Mouse (Mus musculus) forebrain, embryonic 14.5 days (tissue): ENCODE data around the gene Olfr1262. TPM values are rescaled to one million over a fixed set of nuclear protein-coding genes. Genes with fewer than 3 reads are reported as not detected.

Experiments
- ATAC-seq: fragments of 200-750 bp; cut with Nextera tagmentation; 2 replicates; pipeline ENCODE4 v1.8.0; 2017; ENCODE audit warnings: mild to moderate bottlenecking, moderate library complexity
- DNase-seq: peaks from one replicate; pipeline ENCODE4 v3.0.0-alpha.2; 2015; ENCODE audit warnings: low spot score
- H3K27ac ChIP-seq: fragments of 300-500 bp; sonication (generic); 2 replicates; pipeline ENCODE4 v1.5.1; 2014; ENCODE audit warnings: low read depth, mild to moderate bottlenecking, control low read depth, low read length, moderate library complexity
- H3K27me3 ChIP-seq: fragments of 300-500 bp; sonication (generic); replicated peaks from 2 replicates; pipeline ENCODE4 v1.6.1; 2014; ENCODE audit warnings: low read length, control low read depth, mixed read lengths; ENCODE audit not compliant: control insufficient read depth, insufficient read depth
- H3K36me3 ChIP-seq: fragments of 300-500 bp; sonication (generic); 2 replicates; pipeline ENCODE4 v1.6.1; 2014; ENCODE audit warnings: low read length, control low read depth; ENCODE audit not compliant: control insufficient read depth, insufficient read depth
- H3K4me1 ChIP-seq: fragments of 300-500 bp; sonication (generic); 2 replicates; pipeline ENCODE4 v1.6.1; 2014; ENCODE audit warnings: antibody characterized with exemption, low read length, control low read depth; ENCODE audit not compliant: control insufficient read depth, insufficient read depth
- H3K4me2 ChIP-seq: fragments of 300-500 bp; sonication (generic); 2 replicates; pipeline ENCODE4 v1.6.1; 2014; ENCODE audit warnings: mild to moderate bottlenecking, control low read depth, low read length
- H3K4me3 ChIP-seq: fragments of 300-500 bp; sonication (generic); 2 replicates; pipeline ENCODE4 v1.5.1; 2014; ENCODE audit warnings: low read depth, low read length, control low read depth
- H3K9ac ChIP-seq: fragments of 300-500 bp; sonication (generic); 2 replicates; pipeline ENCODE4 v1.6.1; 2014; ENCODE audit warnings: mild to moderate bottlenecking, low read length, control low read depth, moderate library complexity
- H3K9me3 ChIP-seq: fragments of 300-500 bp; sonication (generic); replicated peaks from 2 replicates; pipeline ENCODE4 v1.6.1; 2016; ENCODE audit warnings: low read length, control low read depth, mixed read lengths; ENCODE audit not compliant: control insufficient read depth
- WGBS: fragments of 180-500 bp; shearing (Covaris S2); extraction: QIAGEN DNeasy Blood & Tissue Kit; methylation state at CpG from one replicate; pipeline ENCODE4 v1.1.7; 2014; 5-methylcytosine and 5-hydroxymethylcytosine counted together
- polyA plus RNA-seq: library from polyadenylated mRNA; unstranded; fragments of >200 nt; fragmentation: Nextera tagmentation; extraction: Ambion mirVana; gene quantifications from 2 replicates; pipeline ENCODE4 v1.2.1, GENCODE M21; 2014

The Olfr1262 gene
- polyA plus RNA-seq: not detected in 2 replicates

DNA sequence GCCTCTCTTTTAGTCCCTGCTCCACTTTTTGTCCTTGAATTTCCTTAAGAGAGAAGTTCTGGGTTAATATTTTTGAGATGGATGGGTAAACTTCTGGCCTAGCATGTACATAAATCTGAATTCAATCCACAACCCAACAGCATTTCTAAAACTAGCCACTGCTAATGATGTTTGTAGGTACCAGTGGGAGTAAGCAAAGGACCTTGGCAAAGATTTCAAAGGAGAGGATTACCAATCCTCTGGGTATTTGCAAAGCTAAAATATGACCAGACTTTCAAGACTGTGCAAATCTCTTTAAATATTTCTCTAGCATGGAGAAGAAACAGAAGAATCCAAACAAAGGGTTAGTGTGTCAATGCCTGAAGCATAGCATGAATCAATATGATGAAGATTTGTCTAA lies at the start of gene Olfr1262:
Olfr1262 (plus strand) TSS at position 301 of the 400 bp plus-strand sequence.
- ATAC-seq (no peak), DNase-seq (no peak)
- H3K9me3 ChIP-seq: no peaks in the 10 kb centered on the region
- no peak within 1 kb of the TSS for H3K27ac ChIP-seq
- no peak within 1 kb of the TSS for H3K4me3 ChIP-seq
- H3K36me3 ChIP-seq: no peaks in the 10 kb centered on the region
- H3K9ac ChIP-seq: no peak within 1 kb of the TSS
- H3K4me1 ChIP-seq: no peaks in the 10 kb centered on the region
- H3K27me3 ChIP-seq: no peaks in the 10 kb centered on the region
- no peak within 1 kb of the TSS for H3K4me2 ChIP-seq

DNA sequence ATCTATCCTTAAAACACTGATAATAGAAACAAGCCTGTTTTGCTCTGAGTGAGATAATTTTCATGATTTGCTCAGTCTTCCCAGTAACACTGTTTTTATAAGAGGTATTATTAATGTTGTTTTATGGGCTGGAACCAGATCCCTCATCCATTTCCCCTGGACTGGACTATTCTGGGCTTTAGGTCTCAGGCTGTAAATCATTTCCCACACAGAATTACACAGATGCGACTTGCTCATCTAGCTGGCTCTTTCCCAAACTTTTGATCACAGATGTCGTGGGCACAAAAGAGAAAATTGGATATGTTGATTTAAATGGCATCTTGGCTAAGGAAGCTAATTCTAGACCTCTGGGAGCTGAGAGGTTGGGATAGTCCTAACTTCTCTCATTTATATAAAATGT lies 25.8 kb upstream of the Olfr1262 start, which contains the start of gene Olfr1260:
Olfr1260 (plus strand) TSS at position 157 of the 400 bp plus-strand sequence.
- 79% methylated on average over 2 of the region's 2 CpGs for WGBS

DNA sequence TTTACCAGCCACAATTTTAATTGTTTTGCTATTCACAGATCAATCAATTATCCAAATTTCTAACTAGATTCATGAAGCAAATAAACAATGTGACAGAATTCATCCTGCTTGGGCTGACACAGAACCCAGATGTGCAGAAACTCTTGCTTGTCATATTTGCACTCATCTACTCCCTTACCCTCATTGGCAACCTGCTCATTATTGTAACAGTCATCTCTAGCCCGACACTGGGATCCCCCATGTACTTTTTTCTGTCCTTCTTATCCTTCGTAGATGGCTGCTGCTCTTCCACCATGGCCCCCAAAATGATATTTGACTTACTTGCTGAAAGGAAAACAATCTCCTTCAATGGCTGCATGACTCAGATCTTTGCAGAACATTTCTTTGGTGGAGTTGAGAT lies 22.2 kb upstream of the Olfr1262 start:
- no peaks in the 10 kb centered on the region for H3K9me3 ChIP-seq
- ATAC-seq (no peak), DNase-seq (no peak)
- H3K4me1 ChIP-seq: no peaks in the 10 kb centered on the region
- H3K27ac ChIP-seq: no peak overlapping the region
- H3K36me3 ChIP-seq: no peaks in the 10 kb centered on the region
- WGBS: 84% methylated on average over 2 of the region's 2 CpGs
- H3K27me3 ChIP-seq: no peaks in the 10 kb centered on the region
- H3K9ac ChIP-seq: no peak overlapping the region
- no peak overlapping the region for H3K4me3 ChIP-seq
- H3K4me2 ChIP-seq: no peak overlapping the region

More for the DNA sequence above, 25.8 kb upstream of the Olfr1262 start, which contains the start of gene Olfr1260:
- H3K27me3 ChIP-seq: no peaks in the 10 kb centered on the region
- H3K4me2 ChIP-seq: no peak within 1 kb of the TSS
- H3K9me3 ChIP-seq: no peaks in the 10 kb centered on the region
- H3K36me3 ChIP-seq: no peaks in the 10 kb centered on the region
- ATAC-seq (no peak), DNase-seq (peak; percentile 1)
- no peak within 1 kb of the TSS for H3K9ac ChIP-seq
- H3K4me3 ChIP-seq: no peak within 1 kb of the TSS
- H3K27ac ChIP-seq: no peak within 1 kb of the TSS
- H3K4me1 ChIP-seq: no peaks in the 10 kb centered on the region

DNA sequence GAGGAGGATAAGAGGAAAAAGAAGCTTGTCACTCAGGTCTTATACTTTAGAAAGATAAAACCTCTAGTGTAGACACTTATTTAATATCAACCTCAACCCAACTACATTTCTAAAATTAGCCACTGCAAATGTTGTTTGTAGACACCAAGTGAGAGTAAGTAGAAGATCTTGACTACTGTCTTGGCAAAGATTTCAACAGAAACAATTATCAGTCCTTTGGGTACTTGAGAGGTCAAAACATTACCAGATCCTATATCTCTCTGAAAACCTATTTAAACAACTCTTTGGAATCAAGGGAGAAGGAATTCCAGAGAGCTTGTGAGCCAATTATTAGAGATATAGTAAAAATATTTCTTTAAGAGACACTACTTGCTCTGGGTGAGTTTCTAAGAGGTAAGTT lies 9.0 kb upstream of the Olfr1262 start, which contains the start of gene Olfr1261:
Olfr1261 (plus strand) TSS at position 301 of the 400 bp plus-strand sequence.
- H3K27me3 ChIP-seq: no peaks in the 10 kb centered on the region
- DNase-seq: no peak
- H3K9me3 ChIP-seq: no peaks in the 10 kb centered on the region
- H3K4me2 ChIP-seq: no peak within 1 kb of the TSS
- H3K4me3 ChIP-seq: no peak within 1 kb of the TSS
- H3K9ac ChIP-seq: no peak within 1 kb of the TSS
- no peaks in the 10 kb centered on the region for H3K36me3 ChIP-seq
- ATAC-seq: no peak
- no peak within 1 kb of the TSS for H3K27ac ChIP-seq
- H3K4me1 ChIP-seq: no peaks in the 10 kb centered on the region

DNA sequence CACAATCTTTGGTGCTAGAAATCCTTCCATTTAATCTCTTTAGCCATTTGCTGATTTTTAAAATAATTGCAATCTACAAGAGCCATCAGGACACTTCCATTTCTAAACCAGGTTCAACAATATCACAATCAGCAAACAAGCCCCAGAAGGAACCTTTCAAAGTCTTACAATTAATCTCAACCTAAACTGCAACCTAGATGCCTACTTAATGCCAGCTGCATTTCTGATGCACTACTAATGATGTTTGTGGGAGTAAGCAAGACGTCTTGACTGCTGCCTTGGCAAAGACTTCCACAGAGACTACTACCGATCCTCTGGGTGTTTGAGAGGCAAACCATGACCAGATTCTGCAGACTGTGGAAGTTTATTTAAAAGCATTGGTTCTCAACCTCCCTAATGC lies 11.9 kb downstream of the Olfr1262 start, which contains the start of gene Olfr1263:
Olfr1263 (plus strand) TSS at position 301 of the 400 bp plus-strand sequence.
- Histone ChIP-seq H3K27ac (no peak within 1 kb of the TSS), H3K27me3 (no peaks in the 10 kb centered on the region), H3K4me3 (no peak within 1 kb of the TSS), H3K9ac (no peak within 1 kb of the TSS), H3K36me3 (no peaks in the 10 kb centered on the region), H3K4me2 (no peak within 1 kb of the TSS), H3K4me1 (no peaks in the 10 kb centered on the region), H3K9me3 (no peaks in the 10 kb centered on the region)
- DNase-seq (no peak), ATAC-seq (no peak)
- 91% methylated on average over 2 of the region's 2 CpGs for WGBS

DNA sequence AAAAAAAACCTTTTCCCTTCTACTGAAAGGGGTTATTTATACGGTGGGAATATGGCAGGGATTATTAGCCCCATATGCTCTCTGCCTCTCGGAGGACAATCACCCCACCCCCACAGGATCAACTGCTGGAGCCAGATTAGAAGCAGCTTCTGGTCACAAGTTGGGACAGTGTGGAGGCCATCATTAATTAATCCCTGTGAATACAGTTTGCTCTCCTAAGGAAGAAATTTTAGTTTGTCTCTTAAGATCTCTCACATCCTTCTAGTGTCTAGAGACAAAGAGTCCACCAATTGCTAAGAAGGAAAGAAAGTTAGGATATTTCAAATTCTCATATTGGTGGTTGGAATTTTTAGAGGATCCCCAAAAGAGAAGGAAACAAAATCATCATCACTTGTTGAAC lies 25.5 kb downstream of the Olfr1262 start, which contains the start of gene Olfr1264:
Olfr1264 (minus strand) TSS at position 101 of the 400 bp plus-strand sequence.
- no peak for DNase-seq
- H3K9me3 ChIP-seq: no peaks in the 10 kb centered on the region
- 78% methylated on average over 2 of the region's 2 CpGs for WGBS
- no peaks in the 10 kb centered on the region for H3K4me1 ChIP-seq
- H3K9ac ChIP-seq: no peak within 1 kb of the TSS
- ATAC-seq: no peak
- no peak within 1 kb of the TSS for H3K4me3 ChIP-seq
- H3K27me3 ChIP-seq: no peaks in the 10 kb centered on the region
- no peak within 1 kb of the TSS for H3K4me2 ChIP-seq
- no peaks in the 10 kb centered on the region for H3K36me3 ChIP-seq
- H3K27ac ChIP-seq: no peak within 1 kb of the TSS

DNA sequence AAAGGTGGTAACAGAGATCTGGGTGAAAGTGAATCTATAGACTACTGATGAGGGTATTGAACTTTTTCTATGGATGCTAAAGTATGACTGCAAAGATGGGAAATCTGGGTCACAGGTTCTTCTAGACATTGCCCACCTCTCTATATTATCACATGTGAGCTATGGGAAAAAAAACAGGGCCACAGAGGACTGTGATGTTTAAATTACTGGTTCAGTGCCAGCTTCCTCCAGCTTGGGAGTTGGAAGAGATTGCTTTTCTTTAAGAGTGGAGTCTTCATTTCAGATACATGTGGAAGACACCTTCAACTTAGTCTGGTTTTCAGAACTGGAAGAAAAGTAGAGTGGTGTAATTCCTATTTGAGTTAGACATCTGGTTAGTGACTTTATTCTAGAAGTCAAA lies 35.1 kb downstream of the Olfr1262 start, which contains the start of gene Olfr1265:
Olfr1265 (plus strand) TSS at position 301 of the 400 bp plus-strand sequence.
- Histone ChIP-seq H3K9me3 (no peaks in the 10 kb centered on the region), H3K4me3 (no peak within 1 kb of the TSS), H3K4me1 (no peaks in the 10 kb centered on the region), H3K36me3 (no peaks in the 10 kb centered on the region), H3K9ac (no peak within 1 kb of the TSS), H3K4me2 (no peak within 1 kb of the TSS), H3K27me3 (no peaks in the 10 kb centered on the region), H3K27ac (no peak within 1 kb of the TSS)
- ATAC-seq: no peak
- DNase-seq: no peak

Other genes starting within 250 kb of the Olfr1262 start
- gene Olfr1253, start 243.1 kb upstream of the Olfr1262 start, polyA plus RNA-seq: not detected in 2 replicates
- gene Olfr1254, start 206.5 kb upstream of the Olfr1262 start, polyA plus RNA-seq: not detected in 2 replicates
- gene Olfr1255, start 188.1 kb upstream of the Olfr1262 start, polyA plus RNA-seq: not detected in 2 replicates
- not detected in 2 replicates for gene Olfr1256, start 158.6 kb upstream of the Olfr1262 start, polyA plus RNA-seq
- not detected in 2 replicates for gene Olfr48, start 151.9 kb upstream of the Olfr1262 start, polyA plus RNA-seq
- not detected in 2 replicates for gene Olfr1257, start 121.7 kb upstream of the Olfr1262 start, polyA plus RNA-seq
- not detected in 2 replicates for gene Olfr1258, start 72.8 kb upstream of the Olfr1262 start, polyA plus RNA-seq
- gene Olfr1259, start 51.5 kb upstream of the Olfr1262 start, polyA plus RNA-seq: not detected in 2 replicates
- not detected in 2 replicates for gene Olfr1260, start 25.8 kb upstream of the Olfr1262 start, polyA plus RNA-seq
- gene Olfr1261, start 8.9 kb upstream of the Olfr1262 start, polyA plus RNA-seq: not detected in 2 replicates
- not detected in 2 replicates for gene Olfr1263, start 12.0 kb downstream of the Olfr1262 start, polyA plus RNA-seq
- gene Olfr1264, start 25.4 kb downstream of the Olfr1262 start, polyA plus RNA-seq: not detected in 2 replicates
- gene Olfr1265, start 35.2 kb downstream of the Olfr1262 start, polyA plus RNA-seq: not detected in 2 replicates
- not detected in 2 replicates for gene Olfr140, start 63.4 kb downstream of the Olfr1262 start, polyA plus RNA-seq
- gene Olfr1269, start 121.3 kb downstream of the Olfr1262 start, polyA plus RNA-seq: not detected in 2 replicates
- gene Olfr32, start 142.2 kb downstream of the Olfr1262 start, polyA plus RNA-seq: not detected in 2 replicates
- gene Olfr1270, start 152.9 kb downstream of the Olfr1262 start, polyA plus RNA-seq: not detected in 2 replicates
- not detected in 2 replicates for gene Olfr1506, start 224.3 kb downstream of the Olfr1262 start, polyA plus RNA-seq